Mouse (Mus musculus) neural tube, embryonic 13.5 days (tissue): Measurements from ENCODE around the gene Gstm4. TPM values are rescaled to one million over a fixed set of nuclear protein-coding genes. Genes with fewer than 3 reads are reported as not detected.

Experiments used
- ATAC-seq: fragments of 200-750 bp; cut with Nextera tagmentation; 2 replicates; pipeline ENCODE4 v1.8.0; 2017; ENCODE audit warnings: low read depth, mild to moderate bottlenecking, moderate TSS enrichment, moderate library complexity
- H3K27ac ChIP-seq: fragments of 300-500 bp; sonication (generic); replicated peaks from 2 replicates; pipeline ENCODE4 v1.5.1; 2015; ENCODE audit warnings: moderate library complexity, mild to moderate bottlenecking, inconsistent platforms
- H3K27me3 ChIP-seq: fragments of 300-500 bp; sonication (generic); 2 replicates; pipeline ENCODE4 v1.6.1; 2015; ENCODE audit warnings: mild to moderate bottlenecking, inconsistent platforms
- H3K36me3 ChIP-seq: fragments of 300-500 bp; sonication (generic); 2 replicates; pipeline ENCODE4 v1.6.1; 2015; ENCODE audit warnings: mild to moderate bottlenecking, inconsistent platforms
- H3K4me1 ChIP-seq: fragments of 300-500 bp; sonication (generic); replicated peaks from 2 replicates; pipeline ENCODE4 v1.6.1; 2015; ENCODE audit warnings: inconsistent platforms
- H3K4me2 ChIP-seq: fragments of 300-500 bp; sonication (generic); 2 replicates; pipeline ENCODE4 v1.6.1; 2015; ENCODE audit warnings: inconsistent platforms, mild to moderate bottlenecking, moderate library complexity
- H3K4me3 ChIP-seq: fragments of 300-500 bp; sonication (generic); 2 replicates; pipeline ENCODE4 v1.5.1; 2015; ENCODE audit warnings: mild to moderate bottlenecking, inconsistent platforms
- H3K9ac ChIP-seq: fragments of 300-500 bp; sonication (generic); 2 replicates; pipeline ENCODE4 v1.6.1; 2015; ENCODE audit warnings: moderate library complexity, mild to moderate bottlenecking, inconsistent platforms
- H3K9me3 ChIP-seq: fragments of 300-500 bp; sonication (generic); 2 replicates; pipeline ENCODE4 v1.6.1; 2016; ENCODE audit warnings: inconsistent platforms
- WGBS: fragments of 180-500 bp; shearing (Covaris S2); methylation state at CpG from one replicate; pipeline ENCODE4 v1.1.7; 2015; 5-methylcytosine and 5-hydroxymethylcytosine counted together
- polyA plus RNA-seq: library from polyadenylated mRNA; unstranded; fragments of >200 nt; fragmentation: Nextera tagmentation; extraction: Ambion mirVana; gene quantifications from 2 replicates; pipeline ENCODE4 v1.2.1, GENCODE M21; 2015

Gene Gstm4
- polyA plus RNA-seq, 1 experiment from 2014 or later, result 15.5 TPM

DNA sequence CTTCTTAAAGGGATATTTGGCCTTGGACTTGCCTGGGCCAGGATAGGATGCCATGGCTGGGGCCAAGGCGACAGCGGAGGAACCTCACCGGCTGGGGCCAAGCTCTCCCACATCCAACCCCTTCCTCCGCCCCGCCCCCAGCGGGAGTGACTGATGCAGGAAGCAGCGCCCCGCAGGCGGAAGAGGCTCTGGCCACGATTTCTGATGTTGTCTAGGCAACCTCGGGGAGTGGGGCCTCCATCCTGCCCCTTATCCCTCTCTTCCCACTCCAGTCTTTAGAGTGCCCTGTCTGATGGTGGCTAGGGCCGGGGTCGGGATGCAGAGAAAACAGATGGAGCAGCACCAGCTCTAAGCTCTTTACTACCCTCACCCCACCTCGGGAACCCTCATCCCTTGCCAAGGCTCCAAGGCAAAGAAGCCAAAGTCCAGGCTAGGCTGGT is 40.6 kb upstream of the Gstm4 start:
- peak overlapping the region; percentile 99 for H3K4me2 ChIP-seq
- peak overlapping the region; percentile 87 for H3K27ac ChIP-seq
- ATAC-seq, result peak; percentile 86
- WGBS, result under 1% methylated on average over 14 of the region's 14 CpGs
- H3K27me3 ChIP-seq, result no peaks in the 10 kb centered on the region
- peak overlapping the region; percentile 84 for H3K9ac ChIP-seq
- peaks cover 67% of the 10 kb centered on the region for H3K4me1 ChIP-seq
- H3K36me3 ChIP-seq, result 0 out of 2 replicates have a peak, but pooled peaks cover 4% of the 10 kb centered on the region
- no peaks in the 10 kb centered on the region for H3K9me3 ChIP-seq
- H3K4me3 ChIP-seq, result peak overlapping the region; percentile 51

DNA sequence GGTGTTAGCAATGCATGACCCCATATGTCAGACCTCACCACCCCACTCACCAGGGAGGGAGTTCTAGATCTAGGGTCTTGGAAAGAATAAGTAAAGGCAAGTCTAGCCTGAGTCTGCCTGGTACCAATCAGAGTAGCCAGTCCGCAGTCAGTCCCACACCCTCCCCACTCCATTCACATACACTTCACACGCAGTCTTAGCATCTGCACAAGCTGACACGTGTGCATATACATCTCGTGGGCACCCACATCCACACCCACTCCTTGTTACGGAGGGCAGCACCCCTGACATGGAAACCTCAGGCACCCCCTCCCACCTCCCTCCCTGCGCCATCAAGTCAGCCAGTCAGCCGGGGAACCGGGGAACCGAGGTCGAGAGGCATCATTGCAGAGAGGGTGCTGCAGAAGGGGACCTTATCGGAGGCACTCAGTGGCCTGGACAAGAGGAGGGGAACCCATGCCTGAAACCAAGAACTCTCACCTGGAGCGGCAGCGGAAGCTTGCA is 40.1 kb upstream of the Gstm4 start:
- Histone ChIP-seq H3K9me3 (no peaks in the 10 kb centered on the region), H3K4me1 (peaks cover 67% of the 10 kb centered on the region), H3K27ac (peak overlapping the region; percentile 87), H3K4me3 (peak overlapping the region; percentile 51), H3K9ac (peak overlapping the region; percentile 84), H3K36me3 (peaks cover 9% of the 10 kb centered on the region; the same call in 1 of the 2 replicates), H3K27me3 (no peaks in the 10 kb centered on the region), H3K4me2 (peak overlapping the region; percentile 99)
- 15% methylated on average over 13 of the region's 13 CpGs for WGBS
- ATAC-seq, result peak; percentile 60

DNA sequence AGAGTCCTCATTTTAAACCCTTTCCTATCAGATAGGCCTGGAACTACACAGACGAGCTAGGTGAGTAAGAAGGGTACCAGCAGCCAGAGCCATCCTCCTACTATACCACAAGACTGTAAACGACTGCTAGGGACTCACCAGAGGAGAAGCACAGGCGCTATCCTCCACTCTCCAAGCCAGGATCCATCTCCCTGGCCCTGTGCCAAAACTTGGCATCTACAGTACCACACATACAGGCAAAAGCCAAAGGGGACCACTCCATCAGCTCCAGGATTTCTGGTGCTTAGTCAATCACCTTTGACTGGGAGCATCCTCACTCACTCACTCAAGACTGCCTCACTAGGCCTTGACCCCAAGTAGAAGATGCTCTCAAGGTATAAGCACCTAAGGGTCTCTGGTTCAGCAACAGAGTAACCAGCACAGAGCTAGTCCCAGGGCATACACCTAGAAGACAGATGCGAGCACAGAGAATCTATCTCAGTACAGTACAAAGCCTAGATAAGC is 39.3 kb upstream of the Gstm4 start:
- 76% methylated on average over 4 of the region's 4 CpGs for WGBS
- Histone ChIP-seq H3K9ac (peak overlapping the region; percentile 84; the same call in 1 of the 2 replicates), H3K4me1 (peaks cover 62% of the 10 kb centered on the region), H3K4me3 (peak overlapping the region; percentile 51), H3K36me3 (peaks cover 17% of the 10 kb centered on the region), H3K4me2 (peak overlapping the region; percentile 99), H3K27ac (no peak overlapping the region), H3K9me3 (no peaks in the 10 kb centered on the region), H3K27me3 (no peaks in the 10 kb centered on the region)
- no peak for ATAC-seq

- H3K4me1 ChIP-seq, result peaks cover 57% of the 10 kb centered on the region
- no peaks in the 10 kb centered on the region for H3K9me3 ChIP-seq
- peaks cover 23% of the 10 kb centered on the region for H3K36me3 ChIP-seq
- H3K4me3 ChIP-seq, result no peak overlapping the region
- ATAC-seq, result no peak
- no peak overlapping the region for H3K9ac ChIP-seq
- H3K4me2 ChIP-seq, result 0 out of 2 replicates have a peak overlapping the region, but pooled peaks have one; percentile 30
- H3K27ac ChIP-seq, result no peak overlapping the region
- 76% methylated on average over 2 of the region's 2 CpGs for WGBS
- H3K27me3 ChIP-seq, result no peaks in the 10 kb centered on the region
Observed at GRCm38 (mm10) chr3:108083161-108083560, 38.5 kb upstream of the Gstm4 start.

DNA sequence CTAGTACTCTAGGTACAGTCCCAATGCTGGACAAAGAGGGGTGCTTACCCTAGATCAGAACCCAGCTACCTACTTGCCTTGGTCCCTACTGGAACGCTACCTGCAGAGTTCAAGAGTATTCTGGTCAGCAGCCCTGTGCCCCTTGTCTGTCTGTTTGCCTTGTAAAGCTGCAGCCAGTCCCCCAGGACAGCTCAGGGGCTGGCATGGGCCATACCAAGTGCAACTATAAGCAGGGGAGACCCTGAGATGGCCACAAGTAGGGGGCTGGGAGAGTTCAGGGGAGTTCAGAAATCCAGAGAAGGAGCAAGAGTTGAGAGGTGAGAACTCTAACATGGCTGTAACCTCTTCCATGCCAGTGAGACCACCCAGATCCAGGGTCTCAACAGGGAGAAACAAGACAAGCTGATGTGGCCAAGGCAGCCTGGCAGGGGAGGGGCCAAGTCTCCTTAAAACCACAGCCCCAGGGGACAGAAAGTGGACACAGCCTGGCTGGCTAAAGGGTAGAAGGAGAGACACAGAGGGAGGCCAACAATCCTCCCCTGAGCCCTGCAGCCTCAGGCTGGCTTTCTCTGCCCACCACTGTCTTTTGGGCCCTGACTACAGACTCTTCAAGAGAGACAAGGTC is 37.7 kb upstream of the Gstm4 start:
- Histone ChIP-seq H3K4me3 (no peak overlapping the region), H3K27ac (no peak overlapping the region), H3K9ac (0 out of 2 replicates have a peak overlapping the region, but pooled peaks have one; percentile 49), H3K4me1 (peaks cover 57% of the 10 kb centered on the region), H3K36me3 (peaks cover 29% of the 10 kb centered on the region), H3K27me3 (no peaks in the 10 kb centered on the region), H3K9me3 (no peaks in the 10 kb centered on the region), H3K4me2 (peak overlapping the region; percentile 30)
- no peak for ATAC-seq
- WGBS, result 82% methylated on average over 1 of the region's 1 CpGs

DNA sequence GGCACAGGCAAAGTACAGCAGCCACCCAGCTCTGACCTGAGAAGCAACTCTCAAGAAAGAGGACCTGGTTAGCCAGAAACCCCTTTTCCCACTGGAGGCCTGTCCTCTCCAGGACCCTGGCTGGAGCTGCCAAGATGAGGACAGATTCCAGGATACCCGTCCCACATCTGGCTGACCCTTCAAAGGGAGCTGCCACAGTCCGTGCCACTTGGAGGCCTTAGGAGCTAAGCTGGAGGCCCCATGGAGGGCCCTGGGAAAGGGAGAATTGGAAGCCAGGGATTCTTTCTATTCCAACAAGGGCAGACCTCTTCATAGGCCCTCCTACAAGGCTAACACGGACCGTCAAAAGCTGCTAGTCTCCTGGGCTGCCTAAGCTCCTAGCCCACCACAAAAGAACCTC is 37.0 kb upstream of the Gstm4 start:
- Histone ChIP-seq H3K9me3 (no peaks in the 10 kb centered on the region), H3K36me3 (peaks cover 36% of the 10 kb centered on the region), H3K27me3 (no peaks in the 10 kb centered on the region), H3K4me3 (no peak overlapping the region), H3K4me1 (peaks cover 54% of the 10 kb centered on the region), H3K9ac (0 out of 2 replicates have a peak overlapping the region, but pooled peaks have one; percentile 49), H3K4me2 (peak overlapping the region; percentile 30; the same call in 1 of the 2 replicates), H3K27ac (no peak overlapping the region)
- ATAC-seq, result no peak
- 68% methylated on average over 4 of the region's 4 CpGs for WGBS

- Histone ChIP-seq H3K4me3 (no peak overlapping the region), H3K27ac (no peak overlapping the region), H3K4me2 (no peak overlapping the region), H3K9ac (no peak overlapping the region), H3K9me3 (no peaks in the 10 kb centered on the region), H3K27me3 (no peaks in the 10 kb centered on the region), H3K36me3 (peaks cover 68% of the 10 kb centered on the region), H3K4me1 (peaks cover 21% of the 10 kb centered on the region)
- no peak for ATAC-seq
- 94% methylated on average over 9 of the region's 9 CpGs for WGBS
Observed at GRCm38 (mm10) chr3:108076836-108077235, 32.1 kb upstream of the Gstm4 start.

DNA sequence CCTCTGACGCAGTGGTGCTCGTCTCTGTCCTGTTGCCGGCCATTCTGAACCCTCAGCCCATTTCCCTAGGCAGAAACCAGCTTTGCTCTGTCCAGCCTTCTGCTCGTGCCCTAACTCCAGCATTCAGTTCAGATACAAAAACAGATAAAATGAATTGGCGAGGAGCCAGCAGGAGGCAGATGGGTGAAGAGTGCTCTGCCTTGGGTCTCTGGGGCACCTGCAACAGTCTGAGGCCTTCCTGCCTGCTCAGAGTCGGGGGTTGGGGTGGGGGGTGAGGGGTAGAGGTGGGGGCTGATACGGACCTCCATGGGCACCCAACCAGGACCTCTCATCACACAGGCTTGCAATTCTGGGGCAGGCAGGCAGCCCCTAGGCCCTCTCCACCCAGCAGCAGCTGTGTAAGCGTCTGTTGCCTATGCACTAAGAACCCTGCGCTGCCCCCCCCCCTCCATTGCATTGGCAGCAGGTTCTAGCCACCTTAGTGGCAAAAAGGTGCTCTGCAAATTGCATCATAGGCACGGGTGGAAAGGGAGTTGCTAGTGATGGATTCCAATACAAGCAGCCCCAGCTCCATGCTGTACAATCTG is 28.4 kb upstream of the Gstm4 start:
- Histone ChIP-seq H3K4me1 (peaks cover 15% of the 10 kb centered on the region), H3K27ac (peak overlapping the region; percentile 38; the same call in 1 of the 2 replicates), H3K27me3 (no peaks in the 10 kb centered on the region), H3K9me3 (no peaks in the 10 kb centered on the region), H3K4me2 (no peak overlapping the region), H3K36me3 (peaks cover 44% of the 10 kb centered on the region), H3K4me3 (no peak overlapping the region), H3K9ac (peak overlapping the region; percentile 47; the same call in 1 of the 2 replicates)
- 65% methylated on average over 10 of the region's 10 CpGs for WGBS
- peak; percentile 65 for ATAC-seq

- no peak overlapping the region for H3K4me2 ChIP-seq
- 68% methylated on average over 10 of the region's 10 CpGs for WGBS
- H3K4me1 ChIP-seq, result peaks cover 15% of the 10 kb centered on the region
- H3K4me3 ChIP-seq, result no peak overlapping the region
- H3K9ac ChIP-seq, result no peak overlapping the region
- H3K36me3 ChIP-seq, result peaks cover 21% of the 10 kb centered on the region
- no peak overlapping the region for H3K27ac ChIP-seq
- H3K27me3 ChIP-seq, result no peaks in the 10 kb centered on the region
- no peaks in the 10 kb centered on the region for H3K9me3 ChIP-seq
- ATAC-seq, result no peak
Observed at GRCm38 (mm10) chr3:108070295-108071293, 25.9 kb upstream of the Gstm4 start.

- Histone ChIP-seq H3K9ac (no peak overlapping the region), H3K4me1 (peaks cover 15% of the 10 kb centered on the region), H3K9me3 (no peaks in the 10 kb centered on the region), H3K4me3 (no peak overlapping the region), H3K27me3 (no peaks in the 10 kb centered on the region), H3K36me3 (peaks cover 8% of the 10 kb centered on the region), H3K27ac (no peak overlapping the region), H3K4me2 (no peak overlapping the region)
- 76% methylated on average over 13 of the region's 13 CpGs for WGBS
- no peak for ATAC-seq
Observed at GRCm38 (mm10) chr3:108069231-108069870, 24.7 kb upstream of the Gstm4 start.

DNA sequence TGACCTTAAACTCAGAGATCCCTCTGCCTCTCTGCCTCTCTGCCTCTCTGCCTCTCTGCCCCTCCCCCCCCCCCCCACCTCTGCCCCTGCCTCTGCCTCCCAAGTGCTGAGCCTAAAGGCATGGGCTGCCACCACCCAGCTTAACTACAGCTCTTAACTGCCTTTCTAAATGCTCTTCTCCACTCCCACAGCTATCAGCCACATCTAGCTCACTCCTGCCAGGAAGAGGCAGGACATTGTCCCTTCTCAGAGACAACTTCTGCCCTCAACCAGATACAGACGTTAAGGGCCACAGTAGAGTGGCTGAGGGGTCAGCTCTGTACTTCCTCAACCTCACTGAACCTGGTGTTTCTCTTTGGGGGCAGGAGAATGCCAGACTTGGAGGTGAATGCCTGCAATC is 24.1 kb upstream of the Gstm4 start:
- 17% methylated on average over 1 of the region's 1 CpGs for WGBS
- H3K9ac ChIP-seq, result no peak overlapping the region
- no peak for ATAC-seq
- no peak overlapping the region for H3K27ac ChIP-seq
- peaks cover 10% of the 10 kb centered on the region for H3K4me1 ChIP-seq
- no peak overlapping the region for H3K4me2 ChIP-seq
- H3K4me3 ChIP-seq, result no peak overlapping the region
- H3K27me3 ChIP-seq, result no peaks in the 10 kb centered on the region
- H3K9me3 ChIP-seq, result no peaks in the 10 kb centered on the region
- 0 out of 2 replicates have a peak, but pooled peaks cover 4% of the 10 kb centered on the region for H3K36me3 ChIP-seq
